ENCODE assay signal across 1 mouse cellular context in genomic region chr16:93648441-93649183, GRCm38 (mm10).
TF ChIP-seq lines count a peak whose summit lies in the region.

No protein-coding gene starts in this region.

TF ChIP-seq in MEL, 35 proteins besides CTCF, POLR2A, EP300 and RAD21 (continued from another document):
- TF ChIP-seq CHD1 (IDR thresholded peaks at IDR 0.05; ENCODE audit: low read depth, low read length): no peak
